Mouse (Mus musculus): ENCODE measurements around the gene Olfm2.

GRCm38 (mm10) chr9:20643781-20644180, 102.4 kb downstream of the Olfm2 start:
- no peak for TF ChIP-seq CTCF (conservative IDR thresholded peaks at IDR 0.05; ENCODE audit: insufficient read depth, insufficient read length, low read depth, low read length)
- TF ChIP-seq POLR2A (IDR thresholded peaks at IDR 0.05; ENCODE audit: low read depth, low read length): no peak
